ENCODE assay signal across 24 mouse cellular contexts in the genomic region with DNA sequence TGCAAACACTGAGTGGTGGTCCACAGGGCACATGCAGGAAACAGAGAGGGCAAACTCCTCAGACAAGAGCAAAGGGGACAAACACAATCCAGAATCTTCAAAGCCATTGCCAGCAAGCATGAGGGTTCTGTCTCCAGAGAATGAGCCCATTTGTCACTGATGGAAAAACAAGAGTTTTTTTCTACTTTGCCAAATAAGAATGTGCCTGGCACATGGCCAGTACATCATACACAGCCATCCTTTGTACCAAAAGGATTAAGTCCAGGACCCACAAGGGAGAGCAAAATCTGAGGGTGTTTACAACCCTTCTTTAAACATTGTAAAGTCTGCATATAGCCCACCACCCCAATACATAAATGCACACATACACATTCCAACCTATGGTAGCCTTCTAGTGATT.
DNase-seq lines count a peak whose midpoint lies in the region; ATAC-seq and TF ChIP-seq lines count a peak whose summit lies in the region.
"Had no signal": no experiment of that assay in that cellular context is flagged by ENCODE, and none has a peak within 500 bp of the region (broad histone marks: within the 10 kb centered on the region; RNA-seq: fewer than 3 reads in every experiment).

No protein-coding gene starts in this region.

- no peak overlapping the region for H3K9ac ChIP-seq in embryonic facial prominence, embryonic 14.5 days (ENCODE audit: low read depth, low read length)
- no peak overlapping the region for H3K9ac ChIP-seq in hindbrain, postnatal 0 days (replicated peaks; ENCODE audit: low read length)
- H3K9ac ChIP-seq in hindbrain, embryonic 14.5 days, result no peak overlapping the region
- no peak overlapping the region for H3K9ac ChIP-seq in midbrain, embryonic 14.5 days (replicated peaks; ENCODE audit: low read length)
- no peak overlapping the region for H3K9ac ChIP-seq in midbrain, embryonic 15.5 days
- H3K9ac ChIP-seq: embryonic facial prominence, embryonic 15.5 days; kidney, embryonic 15.5 days; limb, embryonic 13.5 days; liver, embryonic 14.5 days; stomach, embryonic 15.5 days had no signal

- 0 out of 2 replicates have a peak, but pooled peaks cover 4% of the 10 kb centered on the region for H3K4me1 ChIP-seq in embryonic facial prominence, embryonic 14.5 days (ENCODE audit: control insufficient read depth, insufficient read depth, low read length)
- H3K4me1 ChIP-seq in embryonic facial prominence, embryonic 10.5 days, result peaks cover 21% of the 10 kb centered on the region
- no peaks in the 10 kb centered on the region for H3K4me1 ChIP-seq in hindbrain, postnatal 0 days (ENCODE audit: insufficient read depth, low read length)
- H3K4me1 ChIP-seq in hindbrain, embryonic 14.5 days (replicated peaks; ENCODE audit: control insufficient read depth, insufficient read depth, low read length), result peaks cover 7% of the 10 kb centered on the region; the same call in 1 of the 2 replicates
- peaks cover 7% of the 10 kb centered on the region for H3K4me1 ChIP-seq in midbrain, embryonic 14.5 days (ENCODE audit: control insufficient read depth, insufficient read depth, low read length)
- H3K4me1 ChIP-seq in midbrain, embryonic 15.5 days, result 0 out of 2 replicates have a peak, but pooled peaks cover 4% of the 10 kb centered on the region
- H3K4me1 ChIP-seq: embryonic facial prominence, embryonic 15.5 days; kidney, embryonic 15.5 days; stomach, embryonic 15.5 days had no signal

- H3K9me3 ChIP-seq in embryonic facial prominence, embryonic 14.5 days (ENCODE audit: control insufficient read depth, low read length), result no peaks in the 10 kb centered on the region
- H3K9me3 ChIP-seq in embryonic facial prominence, embryonic 10.5 days, result no peaks in the 10 kb centered on the region
- H3K9me3 ChIP-seq in hindbrain, postnatal 0 days (ENCODE audit: low read length), result no peaks in the 10 kb centered on the region
- no peaks in the 10 kb centered on the region for H3K9me3 ChIP-seq in hindbrain, embryonic 14.5 days (ENCODE audit: control insufficient read depth, low read length)
- H3K9me3 ChIP-seq in midbrain, embryonic 14.5 days (ENCODE audit: control insufficient read depth, low read length), result no peaks in the 10 kb centered on the region
- H3K9me3 ChIP-seq in midbrain, embryonic 15.5 days, result no peaks in the 10 kb centered on the region
- H3K9me3 ChIP-seq: embryonic facial prominence, embryonic 15.5 days; kidney, embryonic 15.5 days; limb, embryonic 13.5 days; stomach, embryonic 15.5 days had no signal

- no peak overlapping the region for H3K4me3 ChIP-seq in embryonic facial prominence, embryonic 14.5 days (ENCODE audit: low read depth, low read length)
- no peak overlapping the region for H3K4me3 ChIP-seq in embryonic facial prominence, embryonic 10.5 days
- no peak overlapping the region for H3K4me3 ChIP-seq in hindbrain, postnatal 0 days (ENCODE audit: low read length)
- H3K4me3 ChIP-seq in hindbrain, embryonic 14.5 days (replicated peaks; ENCODE audit: low read length), result no peak overlapping the region
- H3K4me3 ChIP-seq in midbrain, embryonic 14.5 days (replicated peaks; ENCODE audit: low read depth, low read length), result no peak overlapping the region
- H3K4me3 ChIP-seq in midbrain, embryonic 15.5 days, result no peak overlapping the region
- H3K4me3 ChIP-seq: embryonic facial prominence, embryonic 15.5 days; kidney, embryonic 15.5 days; limb, embryonic 13.5 days; stomach, embryonic 15.5 days had no signal

- peak; percentile 30 for DNase-seq in embryonic facial prominence, embryonic 14.5 days (ENCODE audit: low spot score)
- no peak for DNase-seq in embryonic facial prominence, embryonic 10.5 days (ENCODE audit: low spot score)
- DNase-seq in hindbrain, postnatal 0 days (ENCODE audit: low spot score), result peak; percentile 35
- no peak for DNase-seq in hindbrain, embryonic 14.5 days (ENCODE audit: low spot score)
- peak; percentile 51 for DNase-seq in midbrain, embryonic 14.5 days
- DNase-seq in brain, adult 2 months (ENCODE audit: low read depth, low spot score), result peak; percentile 73
- DNase-seq in liver, result no peak
- DNase-seq: adrenal gland, postnatal 36 days; cerebellum, adult 11-12 months; cerebellum, postnatal 14 days; gastrocnemius, postnatal 14 days; heart, adult 18-20 months; kidney, adult 11 months; kidney, postnatal 36 days; lung, postnatal 4 days; thymus, adult 18-20 months; thymus, postnatal 36 days had no signal

- no peak overlapping the region for H3K27ac ChIP-seq in embryonic facial prominence, embryonic 14.5 days (replicated peaks; ENCODE audit: low read depth, low read length)
- H3K27ac ChIP-seq in embryonic facial prominence, embryonic 10.5 days (replicated peaks), result no peak overlapping the region
- H3K27ac ChIP-seq in hindbrain, postnatal 0 days, result no peak overlapping the region
- no peak overlapping the region for H3K27ac ChIP-seq in hindbrain, embryonic 14.5 days
- H3K27ac ChIP-seq in midbrain, embryonic 14.5 days (replicated peaks; ENCODE audit: low read depth, low read length), result no peak overlapping the region
- no peak overlapping the region for H3K27ac ChIP-seq in midbrain, embryonic 15.5 days
- H3K27ac ChIP-seq: embryonic facial prominence, embryonic 15.5 days; kidney, embryonic 15.5 days; limb, embryonic 13.5 days; liver, embryonic 14.5 days; stomach, embryonic 15.5 days had no signal

- TF ChIP-seq CTCF in hindbrain, postnatal 0 days (IDR thresholded peaks at IDR 0.05; ENCODE audit: low read depth), result no peak

- ATAC-seq in embryonic facial prominence, embryonic 14.5 days (ENCODE audit: low read depth), result no peak
- no peak for ATAC-seq in hindbrain, postnatal 0 days
- ATAC-seq in hindbrain, embryonic 14.5 days (ENCODE audit: low FRiP score), result no peak
- ATAC-seq in midbrain, embryonic 14.5 days (ENCODE audit: low FRiP score, low TSS enrichment), result no peak
- no peak for ATAC-seq in midbrain, embryonic 15.5 days (replicated peaks)
- ATAC-seq: forebrain, embryonic 16.5 days had no signal

- H3K4me2 ChIP-seq in embryonic facial prominence, embryonic 14.5 days (ENCODE audit: low read depth, low read length), result no peak overlapping the region
- H3K4me2 ChIP-seq in hindbrain, postnatal 0 days (ENCODE audit: low read depth, low read length), result no peak overlapping the region
- H3K4me2 ChIP-seq in hindbrain, embryonic 14.5 days (replicated peaks), result no peak overlapping the region
- no peak overlapping the region for H3K4me2 ChIP-seq in midbrain, embryonic 14.5 days (ENCODE audit: low read length)
- no peak overlapping the region for H3K4me2 ChIP-seq in midbrain, embryonic 15.5 days
- H3K4me2 ChIP-seq: embryonic facial prominence, embryonic 15.5 days; kidney, embryonic 15.5 days; limb, embryonic 13.5 days; stomach, embryonic 15.5 days had no signal

- no peaks in the 10 kb centered on the region for H3K27me3 ChIP-seq in embryonic facial prominence, embryonic 14.5 days (replicated peaks; ENCODE audit: control insufficient read depth, insufficient read depth, low read length)
- no peaks in the 10 kb centered on the region; the same call in 1 of the 2 replicates for H3K27me3 ChIP-seq in embryonic facial prominence, embryonic 10.5 days (replicated peaks; ENCODE audit: low read depth, poor library complexity, severe bottlenecking)
- H3K27me3 ChIP-seq in hindbrain, postnatal 0 days (ENCODE audit: insufficient read depth, low read length), result no peaks in the 10 kb centered on the region
- peaks cover 6% of the 10 kb centered on the region; the same call in 1 of the 2 replicates for H3K27me3 ChIP-seq in hindbrain, embryonic 14.5 days (ENCODE audit: control insufficient read depth, insufficient read depth, low read length)
- H3K27me3 ChIP-seq in midbrain, embryonic 14.5 days (ENCODE audit: control insufficient read depth, insufficient read depth, low read length), result no peaks in the 10 kb centered on the region; the same call in 1 of the 2 replicates
- 0 out of 2 replicates have a peak, but pooled peaks cover 7% of the 10 kb centered on the region for H3K27me3 ChIP-seq in midbrain, embryonic 15.5 days (replicated peaks)
- H3K27me3 ChIP-seq: embryonic facial prominence, embryonic 15.5 days; stomach, embryonic 15.5 days had no signal

- no peaks in the 10 kb centered on the region for H3K36me3 ChIP-seq in embryonic facial prominence, embryonic 14.5 days (ENCODE audit: control insufficient read depth, insufficient read depth, low read length)
- H3K36me3 ChIP-seq in embryonic facial prominence, embryonic 10.5 days (replicated peaks), result no peaks in the 10 kb centered on the region
- no peaks in the 10 kb centered on the region for H3K36me3 ChIP-seq in hindbrain, postnatal 0 days (ENCODE audit: insufficient read depth, low read length)
- no peaks in the 10 kb centered on the region for H3K36me3 ChIP-seq in hindbrain, embryonic 14.5 days (replicated peaks; ENCODE audit: control insufficient read depth, insufficient read depth)
- no peaks in the 10 kb centered on the region for H3K36me3 ChIP-seq in midbrain, embryonic 14.5 days (ENCODE audit: control insufficient read depth, insufficient read depth, low read length)
- no peaks in the 10 kb centered on the region for H3K36me3 ChIP-seq in midbrain, embryonic 15.5 days (replicated peaks)
- H3K36me3 ChIP-seq: embryonic facial prominence, embryonic 15.5 days; kidney, embryonic 15.5 days; limb, embryonic 13.5 days; stomach, embryonic 15.5 days had no signal

Comparison
In these comparisons a context has a peak if more than half of its experiments do, and no peak if none do; other contexts are left out.
1. DNase-seq: peak in embryonic facial prominence, embryonic 14.5 days (single experiment), hindbrain, postnatal 0 days (single experiment), midbrain, embryonic 14.5 days (single experiment) and brain, adult 2 months (single experiment); none in embryonic facial prominence, embryonic 10.5 days (single experiment), hindbrain, embryonic 14.5 days (single experiment) and liver (single experiment).